Mouse (Mus musculus) testis, postnatal 10 days (tissue): ENCODE data around the gene Pprc1.
A peak's percentile ranks its signal among the peaks of the same experiment; 100 is the strongest.

Experiments used
- DNase-seq: peaks from one replicate; pipeline ENCODE4 v3.0.0; 2021; ENCODE audit warnings: low spot score

The Pprc1 gene

DNA sequence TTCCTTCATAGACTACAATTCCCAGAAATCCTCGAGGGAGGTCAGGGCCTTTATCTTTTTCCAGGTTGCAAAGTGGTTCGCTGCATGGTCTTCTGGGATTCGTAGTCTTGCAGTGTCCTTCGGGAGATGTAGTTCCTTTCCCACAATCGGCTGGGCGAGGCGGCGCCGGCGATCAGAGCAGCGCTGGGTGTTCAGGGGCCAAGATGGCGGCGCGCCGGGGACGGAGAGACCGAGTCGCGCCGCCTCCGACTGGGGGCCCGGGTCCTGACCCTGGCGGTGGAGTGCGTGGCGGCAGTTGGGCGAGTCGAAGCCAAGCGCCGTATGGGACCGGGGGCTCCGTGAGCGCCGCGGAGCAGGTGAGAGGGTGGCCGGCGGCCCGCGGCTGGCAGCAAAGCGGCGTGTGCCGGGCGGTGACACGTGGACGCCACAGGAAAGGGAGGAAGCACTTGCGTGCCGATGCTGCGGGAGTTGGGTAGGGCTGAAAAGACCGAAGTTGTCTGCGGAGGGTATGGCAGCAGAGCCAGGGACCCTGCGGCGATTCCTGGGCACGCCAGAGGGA lies 11.8 kb downstream of the Pprc1 start:
- DNase-seq = peak; percentile 92

DNA sequence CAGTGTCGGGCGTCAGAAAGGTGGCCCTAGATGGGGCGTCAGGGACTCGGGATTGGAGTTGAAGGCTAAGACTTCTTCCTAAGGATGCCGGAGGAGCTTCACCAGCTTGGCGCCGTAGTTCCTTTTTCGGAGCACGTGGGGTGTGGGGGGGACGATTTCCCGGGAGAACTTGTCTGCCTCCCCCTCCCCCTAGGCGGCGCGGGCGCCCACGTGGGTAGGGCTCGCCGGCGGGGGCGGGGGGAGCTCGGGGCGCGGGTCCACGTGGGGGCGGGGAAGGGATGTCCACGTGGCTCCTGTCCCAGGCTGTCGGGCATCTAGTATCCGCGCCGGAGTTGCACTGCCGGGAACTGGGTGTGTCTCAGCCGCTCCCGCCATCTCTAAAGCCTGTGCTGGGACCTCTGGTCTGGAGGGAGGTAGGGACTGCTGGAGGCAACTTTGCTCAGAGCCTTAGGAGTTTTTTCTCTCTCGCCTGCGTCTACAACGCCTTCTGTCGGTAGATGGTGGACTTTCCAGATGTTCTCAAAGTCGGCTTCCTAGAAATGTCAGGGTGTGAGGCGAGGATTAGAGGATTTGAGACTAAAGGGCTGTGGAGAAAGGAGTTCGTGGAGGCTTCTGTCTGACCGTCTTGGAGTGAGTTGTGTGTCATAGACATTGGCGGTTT lies 12.4 kb downstream of the Pprc1 start:
- peak; percentile 94 for DNase-seq

- DNase-seq = no peak
Measured at GRCm38 (mm10) chr19:46058466-46058865, 13.8 kb downstream of the Pprc1 start.

GRCm38 (mm10) chr19:46060845-46061244 lies 16.2 kb downstream of the Pprc1 start:
- no peak for DNase-seq

DNA sequence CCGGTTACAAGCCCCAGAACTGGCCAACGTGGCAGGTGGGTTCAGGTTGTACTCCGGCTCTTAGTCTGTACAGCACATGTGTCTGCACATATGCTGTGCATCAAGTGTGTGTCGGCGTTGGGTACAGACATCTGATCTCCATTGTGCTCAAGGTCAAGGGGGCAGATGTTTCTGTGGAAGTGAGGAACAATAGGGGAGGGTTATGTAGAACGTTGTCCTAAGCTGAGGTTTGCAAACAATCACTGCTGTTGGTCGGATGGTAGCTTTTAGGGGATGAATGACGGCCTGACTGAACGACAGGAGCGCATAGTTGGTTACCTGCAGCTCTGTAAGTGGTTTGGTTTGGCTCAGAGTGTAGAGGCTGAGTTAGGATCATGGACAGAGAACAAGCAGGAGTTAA lies 23.4 kb downstream of the Pprc1 start:
- DNase-seq = no peak

GRCm38 (mm10) chr19:46073285-46073684 lies 28.6 kb downstream of the Pprc1 start:
- DNase-seq = no peak

DNA sequence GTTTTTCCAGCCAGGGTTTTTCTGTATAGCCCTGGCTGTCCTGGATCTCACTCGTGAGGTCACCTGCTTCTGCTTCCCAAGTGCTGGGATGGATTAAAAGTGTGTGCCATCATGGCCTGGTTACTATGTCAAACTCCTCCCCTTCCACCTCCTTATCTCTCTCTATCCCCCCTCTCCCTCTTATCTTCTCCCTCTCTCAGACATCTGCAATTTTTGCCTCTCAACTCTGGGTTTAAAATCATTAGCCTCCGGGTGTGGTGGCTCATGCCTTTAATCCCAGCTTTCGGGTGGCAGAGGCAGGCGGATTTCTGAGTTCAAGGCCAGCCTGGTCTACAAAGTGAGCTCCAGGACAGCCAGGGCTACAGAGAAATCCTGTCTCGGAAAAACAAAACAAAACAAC lies 29.6 kb downstream of the Pprc1 start:
- no peak for DNase-seq

DNA sequence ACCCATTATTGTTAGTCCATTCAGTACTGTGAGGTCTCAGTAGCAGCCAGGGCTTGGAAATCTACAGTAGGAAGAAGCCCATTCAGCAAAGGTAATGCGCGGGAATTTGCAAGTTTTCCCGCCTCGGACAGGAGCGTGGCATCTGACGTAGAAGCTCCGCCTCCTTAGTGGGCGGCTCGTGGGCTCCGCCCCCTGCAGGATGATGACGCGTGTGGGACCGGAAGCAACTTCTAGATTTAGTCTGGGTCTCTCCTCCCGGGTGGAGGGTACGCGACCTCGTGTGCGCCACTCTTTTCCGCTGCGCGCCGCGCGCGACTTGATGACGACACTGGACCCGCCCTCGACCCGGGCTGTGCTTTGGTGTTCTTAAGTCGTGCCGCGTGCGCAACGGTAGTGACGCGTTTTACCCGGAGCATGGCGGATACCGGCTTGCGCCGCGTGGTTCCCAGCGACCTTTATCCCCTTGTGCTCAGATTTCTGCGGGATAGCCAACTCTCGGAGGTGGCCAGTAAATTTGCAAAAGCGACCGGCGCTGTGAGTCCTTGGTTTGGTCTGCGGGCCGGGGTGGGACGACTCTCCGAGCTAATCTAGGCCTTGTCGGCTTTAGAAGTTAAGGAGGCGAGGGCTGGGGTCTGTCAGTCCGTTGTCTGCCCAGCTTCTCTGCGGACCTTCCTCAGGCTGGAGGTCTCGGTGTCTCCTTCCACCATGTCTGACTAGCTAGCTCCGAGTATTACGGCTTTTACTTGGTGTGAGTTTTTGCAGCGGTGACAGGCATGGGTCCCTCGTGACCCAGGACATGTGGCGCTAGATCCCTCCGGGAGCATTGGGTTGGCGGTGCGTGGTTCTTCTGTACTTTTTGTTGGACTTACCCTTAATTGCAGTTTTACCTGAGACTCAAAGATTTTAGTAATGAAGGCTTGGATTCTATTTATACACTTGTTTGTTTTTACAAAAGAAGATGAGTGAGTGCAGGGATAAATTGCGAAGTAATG lies 31.2 kb downstream of the Pprc1 start, which contains the start of gene Nolc1:
TSS of gene Nolc1 (plus strand) at position 248 of the 992 bp plus-strand sequence.
- peak; percentile 99 for DNase-seq

GRCm38 (mm10) chr19:46078535-46078934 lies 33.8 kb downstream of the Pprc1 start:
- no peak for DNase-seq

DNA sequence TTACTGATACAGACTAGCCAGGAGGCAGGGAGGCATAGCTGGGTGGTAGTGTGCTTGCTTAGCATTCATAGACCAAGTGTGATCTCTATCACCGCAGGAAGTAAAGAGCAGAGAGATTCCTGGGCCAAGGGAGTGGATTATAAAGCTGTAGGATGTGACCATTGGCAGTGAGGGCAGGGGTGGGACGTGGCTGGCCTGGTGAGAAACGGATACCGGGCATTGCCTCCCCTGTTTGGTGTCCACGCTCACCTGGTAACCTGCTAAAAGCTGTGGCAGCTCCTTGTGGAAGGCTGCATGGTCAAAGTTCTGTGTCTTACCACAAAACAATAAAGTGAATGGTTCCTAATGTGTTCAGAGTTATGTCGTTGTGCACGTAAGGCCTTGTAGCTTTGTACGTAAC lies 40.5 kb downstream of the Pprc1 start:
- DNase-seq = no peak

DNA sequence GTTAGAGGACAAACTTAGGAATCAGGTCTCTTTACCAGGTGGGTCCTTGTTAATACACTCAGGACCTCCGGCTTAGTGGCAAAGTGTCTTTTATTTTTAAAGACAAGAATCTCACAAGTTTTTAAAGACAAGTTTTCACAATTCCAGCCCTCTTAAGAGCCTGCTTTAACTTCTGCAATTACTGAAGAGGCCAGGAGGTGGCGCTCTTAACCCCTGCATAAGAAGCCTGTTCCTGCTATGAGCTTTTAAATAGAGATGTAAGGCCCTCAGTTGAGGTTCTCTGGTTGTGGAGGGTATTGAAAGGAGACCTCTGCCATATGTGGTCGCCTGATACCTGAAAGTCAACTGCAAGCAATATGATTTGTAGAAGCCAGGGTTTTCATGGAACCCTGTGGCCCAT lies 41.7 kb downstream of the Pprc1 start:
- DNase-seq = peak; percentile 76

DNA sequence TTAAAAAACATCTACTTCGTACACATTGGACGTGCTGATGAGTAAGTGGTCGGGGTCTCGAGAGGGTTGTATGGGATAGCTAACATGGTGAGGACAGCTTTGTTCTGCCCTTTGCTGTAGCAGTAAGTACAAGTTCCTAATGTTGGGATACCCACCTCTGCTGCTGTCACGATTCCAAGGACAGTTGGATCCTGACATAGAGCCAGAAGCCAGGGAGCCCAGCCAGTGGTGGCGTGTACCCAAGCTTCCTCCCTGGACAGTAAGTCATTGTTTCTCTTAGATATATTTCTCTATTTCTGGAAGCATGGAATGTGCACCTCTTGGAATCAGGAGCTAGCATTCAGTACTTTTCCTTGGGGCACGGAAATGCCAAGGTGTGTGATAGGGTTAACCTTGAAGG lies 43.2 kb downstream of the Pprc1 start:
- peak; percentile 77 for DNase-seq

DNA sequence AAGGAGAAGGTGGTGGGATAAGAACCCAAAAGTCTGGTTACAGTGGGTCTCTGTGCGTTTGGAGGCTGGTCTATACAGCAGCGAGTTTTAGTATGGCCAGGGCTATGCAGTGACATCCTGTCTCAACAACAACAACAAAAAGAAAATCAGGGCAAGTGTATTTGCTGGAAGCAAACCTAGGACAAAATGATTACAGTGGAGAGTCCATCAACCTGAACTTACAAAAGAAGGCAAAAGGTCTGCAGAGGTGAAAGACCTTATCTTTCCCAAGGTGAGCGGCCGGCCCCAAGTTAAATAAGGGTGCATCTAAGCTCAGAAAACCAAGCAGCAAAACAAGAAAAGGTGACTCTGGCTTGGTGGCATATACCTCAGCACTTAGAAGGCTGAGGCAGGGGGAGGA lies 47.0 kb downstream of the Pprc1 start:
- no peak for DNase-seq

- DNase-seq = no peak
Measured at GRCm38 (mm10) chr19:46094144-46094543, 49.5 kb downstream of the Pprc1 start.

GRCm38 (mm10) chr19:46095291-46095690 lies 50.6 kb downstream of the Pprc1 start:
- DNase-seq = no peak

DNA sequence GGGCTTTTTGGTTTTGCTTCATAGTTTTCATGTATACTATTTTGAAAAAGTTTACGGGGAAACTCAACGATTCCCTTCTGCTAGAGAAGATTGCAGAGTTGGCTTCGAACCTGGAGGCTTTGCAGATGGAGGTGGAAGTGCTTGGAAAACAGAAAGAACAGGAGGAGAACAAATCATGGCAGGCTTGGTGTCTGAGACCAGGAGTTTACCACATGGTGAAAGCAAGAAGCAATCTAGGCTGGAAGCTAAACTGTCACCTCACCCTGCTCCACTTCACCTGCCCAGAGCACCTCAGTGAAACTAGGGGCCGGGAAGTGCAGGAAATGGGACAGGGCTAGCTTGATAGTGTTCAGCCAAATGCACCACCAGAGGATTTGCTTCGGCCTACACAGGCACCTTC lies 51.7 kb downstream of the Pprc1 start:
- DNase-seq = no peak

GRCm38 (mm10) chr19:46099561-46099960 lies 54.9 kb downstream of the Pprc1 start:
- no peak for DNase-seq

DNA sequence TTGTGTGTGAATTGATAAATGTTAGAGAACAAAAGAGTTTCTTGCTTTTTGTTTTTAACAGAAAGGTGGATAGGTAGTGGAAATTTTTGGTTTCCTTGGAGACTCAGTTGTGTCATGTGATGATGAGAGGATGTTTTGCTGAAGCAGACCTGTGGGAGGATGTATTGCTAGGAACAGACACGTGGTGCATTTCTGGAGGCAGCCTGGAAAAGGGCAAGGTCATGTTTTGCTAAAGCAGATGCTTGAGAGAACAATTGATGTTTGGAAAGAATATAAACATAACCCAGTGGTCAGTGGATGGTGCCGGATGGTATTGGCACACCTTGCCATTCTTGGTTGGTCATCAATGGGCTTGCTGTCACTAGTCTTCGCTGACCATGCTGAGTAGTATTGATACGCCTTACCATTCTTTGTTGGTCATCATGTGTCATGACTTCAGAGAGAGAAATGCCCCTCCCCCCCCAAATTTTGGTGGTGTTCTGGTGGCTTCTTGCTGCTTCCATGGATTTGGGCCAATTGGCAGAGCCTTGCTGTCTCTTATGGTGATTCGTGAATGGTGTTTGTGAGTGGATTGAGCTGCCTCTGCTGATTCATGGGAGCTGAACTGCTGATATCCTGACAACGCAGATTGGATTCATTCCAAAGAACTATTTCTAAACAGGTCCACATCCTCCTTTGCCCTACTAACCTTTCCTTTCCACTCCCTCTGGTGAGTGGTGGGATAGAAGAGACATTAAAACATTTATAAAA lies 58.9 kb downstream of the Pprc1 start:
- DNase-seq = no peak

- DNase-seq = no peak
Measured at GRCm38 (mm10) chr19:46104187-46104557, 59.5 kb downstream of the Pprc1 start.

GRCm38 (mm10) chr19:46110214-46110613 lies 65.5 kb downstream of the Pprc1 start:
- no peak for DNase-seq

DNA sequence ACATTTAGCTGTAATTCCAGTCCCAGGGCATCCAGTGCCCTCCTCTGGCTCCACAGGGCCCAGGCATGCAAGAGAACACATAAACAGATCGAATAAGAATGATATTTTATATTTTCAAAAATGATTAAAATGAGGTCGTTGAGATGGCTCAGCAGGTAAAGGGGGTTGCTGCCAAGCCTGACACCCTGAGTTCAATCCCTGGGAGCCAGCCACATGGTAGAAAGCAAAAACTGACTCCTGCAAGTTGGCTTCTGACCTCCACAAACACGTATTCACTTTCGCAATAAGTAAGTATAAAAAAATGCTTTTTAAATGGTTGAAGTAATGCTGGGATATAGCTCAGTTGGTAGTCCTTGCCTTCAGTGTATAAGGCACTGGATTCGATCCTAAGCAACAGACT lies 66.1 kb downstream of the Pprc1 start:
- no peak for DNase-seq

DNA sequence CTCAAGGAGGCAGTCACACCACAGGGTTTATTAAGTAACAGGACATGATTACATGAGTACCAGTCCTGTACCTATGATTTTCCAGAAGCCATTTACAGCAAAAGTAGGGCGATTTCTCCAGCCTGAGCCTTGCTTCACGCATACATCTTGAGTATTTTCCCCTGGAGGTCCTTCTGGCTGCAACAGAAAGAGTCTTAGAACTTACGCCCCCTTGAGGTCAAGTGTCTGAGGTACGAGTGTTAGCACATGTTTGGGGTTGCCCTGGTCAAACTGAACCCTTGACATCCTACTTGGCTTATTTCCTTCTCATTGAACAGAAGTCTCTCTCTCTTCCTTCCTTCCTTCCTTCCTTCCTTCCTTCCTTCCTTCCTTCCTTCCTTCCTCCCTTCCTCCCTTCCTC lies 69.9 kb downstream of the Pprc1 start:
- no peak for DNase-seq
